Comparison of ENCODE assay signal across 8 mouse cellular contexts in the genomic region with DNA sequence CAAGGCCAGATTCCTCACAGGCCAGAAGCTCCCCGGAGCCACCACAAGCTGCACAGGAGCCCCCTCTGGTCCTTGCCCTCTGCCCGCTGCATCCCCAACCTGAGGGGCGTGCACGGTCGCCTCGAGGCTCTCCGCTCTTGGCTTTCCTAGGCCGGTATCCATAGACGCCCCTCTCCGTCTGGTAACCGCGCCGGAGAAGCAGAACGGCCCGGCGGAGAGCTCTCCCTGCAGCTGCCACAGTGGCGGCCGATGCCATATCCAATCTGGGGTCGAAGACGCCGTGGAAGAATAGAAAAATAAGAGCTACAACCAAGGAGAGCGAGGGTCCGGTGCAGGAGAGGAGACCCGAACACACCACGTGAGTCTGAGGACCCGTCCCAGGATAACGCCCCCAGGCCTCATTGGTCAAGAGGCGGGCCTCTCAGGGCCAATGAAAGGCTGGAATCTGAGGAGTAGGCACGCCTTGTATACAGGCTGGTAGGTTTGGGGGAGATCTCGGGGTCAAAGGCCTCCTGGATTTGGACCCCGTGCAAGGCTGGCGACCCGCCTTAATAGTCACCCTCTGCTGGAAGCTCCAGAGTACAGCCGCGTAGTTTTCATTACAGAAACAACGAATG. TPM values are rescaled to one million over a fixed set of nuclear protein-coding genes. Genes with fewer than 3 reads are reported as not detected.
DNase-seq lines count a peak whose midpoint lies in the region; ATAC-seq and TF ChIP-seq lines count a peak whose summit lies in the region.

Dhtkd1 (minus strand) TSS at position 377 of the 617 bp plus-strand sequence.

- under 1% methylated on average over 36 of the region's 36 CpGs for WGBS in forebrain, postnatal 0 days
- WGBS in liver, embryonic 15.5 days (ENCODE audit: insufficient replicate concordance) = under 1% methylated on average over 36 of the region's 36 CpGs
- under 1% methylated on average over 36 of the region's 36 CpGs for WGBS in neural tube, embryonic 11.5 days

- intact Hi-C loops in heart, postnatal 25 days (cut with DNase I) = no loop called here

- peak; percentile 45; the same call in 1 of the 2 replicates for TF ChIP-seq CTCF in forebrain, postnatal 0 days (IDR thresholded peaks at IDR 0.05; ENCODE audit: low read depth)

- H3K4me1 ChIP-seq in forebrain, postnatal 0 days (ENCODE audit: insufficient read depth) = 0 out of 2 replicates have a peak, but pooled peaks cover 5% of the 10 kb centered on the region
- peaks cover 53% of the 10 kb centered on the region for H3K4me1 ChIP-seq in liver, embryonic 15.5 days (replicated peaks)
- H3K4me1 ChIP-seq in neural tube, embryonic 11.5 days (ENCODE audit: control insufficient read depth, insufficient read depth, low read length) = no peaks in the 10 kb centered on the region

- peak within 1 kb of the TSS; percentile 62 for H3K27ac ChIP-seq in forebrain, postnatal 0 days (ENCODE audit: low read depth, low read length)
- H3K27ac ChIP-seq in liver, embryonic 15.5 days (replicated peaks) = peak within 1 kb of the TSS; percentile 59
- no peak within 1 kb of the TSS; the same call in 1 of the 2 replicates for H3K27ac ChIP-seq in neural tube, embryonic 11.5 days (ENCODE audit: low read depth, low read length)

- peak; percentile 40 for DNase-seq in MN1 (ENCODE audit: low spot score)
- peak; percentile 73 for DNase-seq in cerebellum, adult 9-10 months
- peak; percentile 81 for DNase-seq in forebrain, postnatal 0 days
- peak; percentile 49 for DNase-seq in heart, postnatal 25 days (ENCODE audit: low spot score)
- peak; percentile 74 to 83 for DNase-seq in kidney, postnatal 4 days
- peak; percentile 78 for DNase-seq in neural tube, embryonic 11.5 days (ENCODE audit: low spot score)
- DNase-seq in telencephalon, adult 2 months (ENCODE audit: low read depth, low spot score) = peak; percentile 34

- peak within 1 kb of the TSS; percentile 68 for H3K4me2 ChIP-seq in forebrain, postnatal 0 days (ENCODE audit: low read depth)
- H3K4me2 ChIP-seq in liver, embryonic 15.5 days = peak within 1 kb of the TSS; percentile 91
- H3K4me2 ChIP-seq in neural tube, embryonic 11.5 days (ENCODE audit: low read depth) = peak within 1 kb of the TSS; percentile 81

- H3K4me3 ChIP-seq in forebrain, postnatal 0 days (ENCODE audit: low read depth, low read length) = peak within 1 kb of the TSS; percentile 61
- peak within 1 kb of the TSS; percentile 65 for H3K4me3 ChIP-seq in liver, embryonic 15.5 days (replicated peaks)
- H3K4me3 ChIP-seq in neural tube, embryonic 11.5 days (ENCODE audit: low read depth, low read length) = peak within 1 kb of the TSS; percentile 56

- no peaks in the 10 kb centered on the region for H3K9me3 ChIP-seq in forebrain, postnatal 0 days (ENCODE audit: low read length)
- no peaks in the 10 kb centered on the region for H3K9me3 ChIP-seq in liver, embryonic 15.5 days (replicated peaks)
- H3K9me3 ChIP-seq in neural tube, embryonic 11.5 days (ENCODE audit: control insufficient read depth, low read length) = no peaks in the 10 kb centered on the region

- H3K9ac ChIP-seq in forebrain, postnatal 0 days = peak within 1 kb of the TSS; percentile 73
- peak within 1 kb of the TSS; percentile 60 for H3K9ac ChIP-seq in liver, embryonic 15.5 days
- H3K9ac ChIP-seq in neural tube, embryonic 11.5 days (ENCODE audit: low read length) = peak within 1 kb of the TSS; percentile 76

- no peaks in the 10 kb centered on the region for H3K36me3 ChIP-seq in forebrain, postnatal 0 days (ENCODE audit: insufficient read depth)
- no peaks in the 10 kb centered on the region for H3K36me3 ChIP-seq in liver, embryonic 15.5 days (replicated peaks)
- H3K36me3 ChIP-seq in neural tube, embryonic 11.5 days (ENCODE audit: control insufficient read depth, insufficient read depth, low read length) = no peaks in the 10 kb centered on the region

- peak; percentile 98 for ATAC-seq in forebrain, postnatal 0 days
- ATAC-seq in liver, embryonic 15.5 days (ENCODE audit: insufficient read depth) = peak; percentile 84
- ATAC-seq in neural tube, embryonic 11.5 days (ENCODE audit: insufficient read depth, low FRiP score, low TSS enrichment) = peak; percentile 97

- H3K27me3 ChIP-seq in forebrain, postnatal 0 days (ENCODE audit: insufficient read depth, low read length) = no peaks in the 10 kb centered on the region
- H3K27me3 ChIP-seq in liver, embryonic 15.5 days = no peaks in the 10 kb centered on the region
- H3K27me3 ChIP-seq in neural tube, embryonic 11.5 days (ENCODE audit: control insufficient read depth, insufficient read depth, low read length) = no peaks in the 10 kb centered on the region

RNA-seq across cellular contexts. Expression of gene Dhtkd1, which starts in this region (rescaled TPM):
- total RNA-seq in forebrain, postnatal 0 days (2014; rRNA removed) = 8.0 and 13.1 TPM in 2 replicates
- polyA plus RNA-seq in forebrain, postnatal 0 days (2015; fragmentation: Nextera tagmentation; extraction: Ambion mirVana) = 2.1 and 3.7 TPM in 2 replicates
- 1 to 10 TPM; 5.1 to 5.5 TPM for total RNA-seq in heart, postnatal 25 days (2021)
- polyA plus RNA-seq in liver, embryonic 15.5 days (2015; fragmentation: Nextera tagmentation; extraction: Ambion mirVana) = 3.5 and 4.0 TPM in 2 replicates
- 2.8 and 3.8 TPM in 2 replicates for polyA plus RNA-seq in neural tube, embryonic 11.5 days (2014; fragmentation: Nextera tagmentation; extraction: Ambion mirVana)
